Mouse (Mus musculus) gastrocnemius, adult 8-10 months (tissue): Measurements from ENCODE around the gene Celf5. TPM values are rescaled to one million over a fixed set of nuclear protein-coding genes. Genes with fewer than 3 reads are reported as not detected.
A peak's percentile ranks its signal among the peaks of the same experiment; 100 is the strongest.

Experiments
- DNase-seq, 2 experiments: peaks; one replicate each; pipeline ENCODE4 v3.0.0; 2022; ENCODE audit warnings: low spot score in 2 of 2
- total RNA-seq, 4 experiments: library from RNA; stranded (reverse); gene quantifications; 2 replicates each; pipeline ENCODE4 v1.2.4; 2022

The Celf5 gene
- total RNA-seq, result under 1 TPM in 2 of 4 experiments, not detected in 2; 0.05 to 0.31 TPM

GRCm38 (mm10) chr10:81482533-81482889 is at the start of gene Celf5:
TSS of gene Celf5 (minus strand) at chr10:81482709.
- no peak for DNase-seq

DNA sequence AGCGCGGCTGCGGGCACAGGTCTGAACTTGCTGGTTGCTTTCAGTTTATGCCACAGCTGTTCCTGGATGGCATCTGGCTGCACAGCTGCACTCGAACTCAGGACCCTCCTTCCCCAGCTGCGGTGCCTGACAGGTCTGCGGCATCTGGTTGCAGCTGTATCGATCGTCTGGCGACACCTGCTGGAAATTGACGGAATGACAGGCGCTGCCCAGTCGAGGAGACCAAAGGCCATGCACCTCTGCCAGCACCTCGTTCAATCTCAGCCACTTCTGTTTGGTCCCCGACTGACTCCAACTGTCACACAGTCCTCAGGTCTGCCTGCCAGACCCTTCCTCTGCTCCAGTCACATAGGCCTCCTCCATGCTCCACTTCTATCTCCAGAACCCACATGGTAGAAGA is 44.3 kb upstream of the Celf5 start:
- peak; percentile 60 to 65 for DNase-seq

- DNase-seq, result no peak
Measured at GRCm38 (mm10) chr10:81525017-81525694, 42.6 kb upstream of the Celf5 start.

- DNase-seq, result no peak
Measured at GRCm38 (mm10) chr10:81524051-81524605, 41.6 kb upstream of the Celf5 start, which contains the start of gene Gna15. TSS of gene Gna15 (minus strand) at chr10:81524225.

DNA sequence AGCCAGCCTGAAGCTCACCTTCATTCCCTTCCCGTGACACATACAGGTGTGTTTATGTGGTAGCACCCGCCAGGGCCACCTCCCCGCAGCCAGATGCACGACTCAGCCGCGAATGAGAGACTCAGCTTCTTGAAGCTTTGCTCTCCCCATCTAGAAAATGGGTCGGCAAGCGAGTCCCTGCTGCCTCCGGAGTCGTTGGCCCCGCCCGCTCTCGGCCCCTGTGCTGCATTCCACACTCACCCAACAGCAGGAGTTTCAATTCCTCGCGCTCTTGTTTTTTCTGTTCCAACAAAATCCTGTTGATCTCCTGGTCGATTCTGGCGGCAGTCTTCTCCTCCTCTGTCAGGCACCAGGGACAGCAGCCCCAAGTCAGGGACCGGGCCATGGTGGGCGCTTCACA is 41.1 kb upstream of the Celf5 start:
- DNase-seq, result no peak

GRCm38 (mm10) chr10:81523142-81523541 is 40.6 kb upstream of the Celf5 start:
- no peak for DNase-seq

DNA sequence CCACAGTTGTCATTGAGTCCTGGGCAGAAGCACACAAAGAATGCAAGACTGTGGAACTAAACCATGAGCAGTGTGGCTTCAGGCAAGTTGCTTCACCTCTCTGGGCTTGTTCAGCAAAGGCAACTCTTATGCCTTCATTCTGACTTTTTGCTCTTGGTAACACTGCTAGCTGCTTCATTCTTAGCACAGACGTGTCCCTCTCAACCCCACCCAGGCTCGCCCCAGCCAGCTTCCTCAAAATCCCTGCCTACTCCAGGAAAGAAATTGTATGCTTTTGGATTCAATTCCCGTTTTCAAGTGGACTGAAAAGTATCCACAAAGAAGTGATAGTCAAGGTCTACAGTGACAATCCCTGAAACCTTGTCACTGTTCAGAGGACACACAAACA is 37.5 kb upstream of the Celf5 start:
- no peak for DNase-seq

DNA sequence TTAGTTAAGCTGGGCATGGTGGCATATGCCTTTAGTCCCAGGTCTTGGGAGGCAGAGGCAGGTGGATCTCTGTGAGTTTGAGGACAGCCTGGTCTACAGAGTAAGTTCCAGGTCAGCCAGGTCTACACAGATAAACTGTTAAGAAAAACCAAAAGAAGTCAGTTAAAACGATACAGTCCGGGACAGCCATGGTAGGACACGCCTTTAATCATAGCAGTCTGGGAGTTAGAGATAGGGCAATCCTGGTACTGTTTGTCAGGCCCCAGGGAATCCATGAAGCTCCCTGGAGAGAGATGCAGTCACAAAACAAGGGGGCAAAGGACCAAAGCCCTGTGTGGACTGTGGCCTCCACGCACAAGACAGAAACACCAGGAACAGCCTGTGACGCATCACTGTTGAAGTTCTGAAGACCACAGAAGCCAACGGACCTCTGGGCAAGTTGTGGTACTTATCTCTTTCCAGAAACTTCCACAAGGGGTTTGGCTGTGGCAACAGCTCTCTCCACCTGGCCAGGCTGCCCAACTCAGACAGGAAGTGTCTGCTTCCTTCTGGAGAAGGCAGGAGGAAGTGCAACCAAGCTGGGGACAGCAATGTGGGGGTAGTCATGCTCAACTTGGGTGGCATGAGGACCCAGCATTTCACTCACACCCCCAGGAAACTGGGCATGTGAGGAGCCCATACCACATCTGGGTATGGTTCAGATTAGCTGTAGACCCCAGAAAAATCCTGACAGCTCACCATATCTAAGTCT is 36.9 kb upstream of the Celf5 start:
- DNase-seq, result no peak

DNA sequence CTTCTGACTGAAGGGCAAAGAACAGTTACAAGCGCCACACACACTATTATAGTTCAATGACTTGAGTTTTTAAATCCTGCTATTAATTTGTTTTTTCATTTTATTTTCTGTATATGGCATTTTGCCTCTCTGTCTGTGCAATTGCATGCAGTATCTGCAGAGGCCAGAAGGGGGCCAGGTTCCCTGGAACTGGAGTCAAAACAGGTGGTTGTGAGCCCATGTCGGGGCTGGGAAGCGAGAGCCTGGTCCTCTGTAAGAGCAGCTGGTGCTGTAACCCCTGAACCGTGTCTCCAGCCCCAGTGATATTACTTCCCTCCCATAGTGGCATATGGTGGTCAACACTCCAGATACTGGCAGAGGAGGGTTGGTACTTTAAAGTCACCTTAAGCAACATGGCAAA is 36.0 kb upstream of the Celf5 start:
- peak; percentile 45 to 65 for DNase-seq

- no peak for DNase-seq
Measured at GRCm38 (mm10) chr10:81517227-81517626, 34.7 kb upstream of the Celf5 start.

- DNase-seq, result no peak
Measured at GRCm38 (mm10) chr10:81513798-81514197, 31.3 kb upstream of the Celf5 start.

DNA sequence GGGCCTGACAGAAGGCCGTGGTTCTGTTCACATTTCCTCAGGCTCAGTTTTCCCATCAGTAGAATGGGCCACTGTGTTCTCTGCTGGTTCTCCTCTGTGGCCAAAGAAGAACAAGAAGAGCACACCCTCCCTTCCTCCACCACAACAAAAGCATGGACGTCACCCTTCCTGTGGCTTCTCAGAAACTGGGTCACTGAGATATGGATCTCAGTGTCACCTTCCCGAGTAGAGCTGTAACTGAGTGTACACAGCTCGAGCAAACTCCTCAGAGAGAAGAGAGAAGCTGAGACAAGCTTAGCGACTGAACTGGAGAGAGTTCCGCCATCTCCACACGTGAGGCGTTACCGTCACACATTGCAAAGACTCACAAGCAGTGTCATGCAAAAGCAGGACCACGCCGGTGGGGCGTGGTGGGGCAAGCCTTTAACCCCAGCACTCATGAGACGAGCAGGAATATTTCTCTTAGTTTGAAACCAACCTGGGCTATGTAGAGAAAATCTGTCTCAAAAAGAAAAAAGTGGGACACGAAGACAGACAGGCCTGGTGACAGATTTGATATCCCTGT is 27.8 kb upstream of the Celf5 start:
- no peak for DNase-seq

DNA sequence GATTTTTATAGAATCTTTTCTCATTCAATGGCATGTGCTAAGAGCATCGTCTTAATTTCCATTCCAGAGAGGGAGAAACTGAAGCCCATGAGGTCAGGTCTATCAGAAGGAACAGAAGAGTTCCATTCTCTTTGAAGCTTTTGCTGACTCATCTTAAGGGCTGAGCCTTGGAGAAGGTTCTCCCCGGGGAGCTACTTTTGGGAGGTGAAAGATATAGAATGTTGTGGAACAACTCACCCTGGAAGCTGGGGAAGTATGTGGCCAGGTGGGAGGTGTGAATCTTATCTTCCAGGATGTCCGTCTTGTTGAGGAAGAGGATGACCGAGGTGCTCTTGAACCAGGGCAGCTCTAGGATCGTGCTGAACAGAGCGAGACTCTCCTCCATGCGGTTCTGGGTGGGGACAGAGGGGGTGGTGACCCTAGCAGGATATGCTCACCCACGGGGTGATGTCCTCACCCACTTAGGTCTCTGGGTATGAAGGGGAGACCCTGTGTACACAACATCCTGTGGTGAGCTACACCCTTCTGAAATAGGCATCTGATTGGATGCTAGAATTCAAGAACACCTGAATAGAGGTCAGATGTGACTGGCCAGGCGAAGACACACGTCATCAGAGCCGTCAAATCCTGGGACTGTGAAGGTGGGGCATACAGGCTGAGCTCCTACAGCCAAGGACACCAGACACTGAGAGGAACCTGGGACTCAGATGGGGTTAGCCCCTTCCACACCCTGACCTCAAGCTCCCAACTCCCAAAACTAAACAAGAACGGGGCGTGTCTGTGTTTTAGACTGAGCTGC is 25.4 kb upstream of the Celf5 start:
- DNase-seq, result no peak

DNA sequence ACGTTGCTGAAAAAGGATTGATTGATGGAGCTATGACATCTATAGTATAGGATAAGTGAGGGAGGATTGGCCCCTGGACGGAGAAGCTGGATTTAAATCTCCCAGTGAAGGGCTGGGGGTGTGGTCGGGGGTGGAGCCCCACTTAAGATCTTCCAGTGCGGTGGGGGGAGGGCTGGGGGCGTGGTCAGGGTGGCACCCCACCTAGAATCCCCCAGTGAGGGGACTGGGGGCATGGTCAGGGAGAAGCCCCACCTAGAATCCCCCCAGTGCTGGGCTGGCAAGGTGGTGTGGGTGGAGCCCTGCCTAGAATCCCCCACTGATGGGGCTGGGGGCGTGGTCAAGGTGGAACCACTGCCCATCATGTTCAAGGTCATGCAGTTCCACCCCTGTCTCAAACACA is 24.6 kb upstream of the Celf5 start:
- DNase-seq, result no peak

DNA sequence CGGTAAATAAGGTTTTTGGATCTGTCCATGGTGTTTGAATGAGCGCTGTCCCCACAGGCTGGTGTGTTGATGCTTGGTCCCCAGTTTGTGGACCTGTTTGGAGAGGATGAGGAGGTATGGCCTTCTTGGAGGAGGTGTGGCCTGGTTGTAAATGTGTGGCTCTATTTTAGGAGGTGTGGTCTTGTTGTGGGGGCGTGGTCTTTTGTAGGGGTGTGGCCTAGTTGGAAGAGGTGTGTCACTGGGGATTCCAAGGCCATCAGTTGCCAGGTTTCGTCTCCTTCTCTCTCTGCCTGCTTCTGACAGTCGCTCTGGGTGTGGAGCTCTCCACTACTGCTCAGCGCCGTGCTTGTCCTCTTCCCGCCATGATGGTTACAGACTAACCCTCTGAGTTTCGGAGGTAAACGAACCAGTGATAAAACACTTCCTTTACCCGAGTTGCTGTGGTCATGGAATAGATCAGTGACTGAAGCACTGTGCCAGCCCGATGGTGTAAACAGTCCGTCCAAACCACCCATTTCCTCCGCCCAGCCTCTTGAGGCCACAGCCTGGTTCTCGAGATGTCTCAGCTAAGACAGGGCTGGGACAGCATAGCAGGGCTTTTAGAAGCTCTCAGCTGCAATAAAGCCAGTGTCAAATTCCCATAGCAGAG is 22.6 kb upstream of the Celf5 start:
- DNase-seq, result no peak

- DNase-seq, result peak; percentile 81 to 82
Measured at GRCm38 (mm10) chr10:81502658-81503057, 20.1 kb upstream of the Celf5 start.

DNA sequence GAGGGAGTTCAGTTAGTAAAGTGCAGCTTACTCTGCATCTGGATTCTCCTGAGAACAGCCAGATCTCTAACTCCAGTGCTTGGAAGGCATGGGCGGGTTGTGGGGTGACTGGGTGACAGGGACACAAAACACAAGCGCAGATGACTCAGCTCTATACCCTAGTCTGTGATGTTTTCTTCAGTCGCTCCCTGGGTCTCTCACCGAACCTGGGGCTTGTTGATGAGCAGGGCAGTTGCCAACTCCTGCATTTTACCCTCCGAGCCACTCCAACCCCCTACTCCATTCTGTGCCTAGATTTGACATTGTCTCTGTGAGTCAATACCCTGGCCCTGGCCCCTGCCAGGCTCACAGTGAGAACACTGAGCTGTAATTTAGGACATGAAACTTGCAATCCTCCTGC is 19.4 kb upstream of the Celf5 start:
- no peak for DNase-seq

DNA sequence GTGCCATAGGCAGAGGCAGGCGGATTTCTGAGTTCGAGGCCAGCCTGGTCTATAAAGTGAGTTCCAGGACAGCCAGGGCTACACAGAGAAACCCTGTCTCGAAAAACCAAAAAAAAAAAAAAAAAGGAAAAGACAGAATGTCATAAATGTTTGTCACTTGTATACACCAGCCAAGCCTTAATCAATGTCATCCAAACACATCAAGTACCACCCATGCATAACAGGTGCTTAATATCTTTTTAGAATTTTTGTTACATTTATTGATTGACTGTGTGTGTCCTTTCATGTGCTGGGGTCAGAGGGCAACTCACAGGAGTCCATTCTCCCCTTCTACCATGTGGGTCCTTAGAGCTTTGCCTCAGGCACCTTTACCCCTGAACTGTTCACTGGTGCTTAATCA is 17.5 kb upstream of the Celf5 start, which contains the start of gene S1pr4:
TSS of gene S1pr4 (minus strand) at position 101 of the 400 bp plus-strand sequence.
- no peak for DNase-seq

DNA sequence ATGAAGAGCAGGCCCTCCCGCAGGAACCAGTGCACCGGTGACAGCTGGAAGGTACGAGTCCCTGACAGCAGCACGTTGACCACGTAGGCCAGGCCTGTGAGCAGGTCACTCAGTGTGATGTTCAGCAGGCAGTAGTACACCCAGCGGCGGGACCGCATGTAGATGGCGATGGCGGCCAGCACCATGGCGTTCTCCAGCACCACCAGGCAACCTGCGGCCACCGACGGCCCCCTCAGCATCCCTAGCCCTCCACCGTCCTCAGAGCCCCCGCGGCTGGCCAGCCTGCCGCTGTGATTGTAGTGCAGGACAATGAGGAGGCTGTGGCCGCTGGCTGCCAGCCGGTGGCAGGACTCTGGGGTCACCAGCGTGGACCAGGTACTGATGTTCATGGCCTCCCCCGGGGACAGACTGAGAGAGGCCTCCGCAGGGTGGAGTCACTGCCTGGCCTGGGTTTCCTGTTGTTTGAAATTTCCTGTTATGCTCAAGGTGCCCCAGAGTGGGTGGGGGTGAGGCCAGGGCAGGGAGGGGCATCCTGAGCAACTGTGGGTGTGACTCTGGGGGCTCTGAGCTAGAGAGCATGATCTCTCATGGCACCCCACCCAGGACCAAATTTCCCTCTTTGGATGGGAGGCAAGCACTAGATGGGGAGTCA is 16.9 kb upstream of the Celf5 start:
- no peak for DNase-seq
